Mouse (Mus musculus): Measurements from ENCODE around the gene Lrrc46.

Gene Lrrc46

DNA sequence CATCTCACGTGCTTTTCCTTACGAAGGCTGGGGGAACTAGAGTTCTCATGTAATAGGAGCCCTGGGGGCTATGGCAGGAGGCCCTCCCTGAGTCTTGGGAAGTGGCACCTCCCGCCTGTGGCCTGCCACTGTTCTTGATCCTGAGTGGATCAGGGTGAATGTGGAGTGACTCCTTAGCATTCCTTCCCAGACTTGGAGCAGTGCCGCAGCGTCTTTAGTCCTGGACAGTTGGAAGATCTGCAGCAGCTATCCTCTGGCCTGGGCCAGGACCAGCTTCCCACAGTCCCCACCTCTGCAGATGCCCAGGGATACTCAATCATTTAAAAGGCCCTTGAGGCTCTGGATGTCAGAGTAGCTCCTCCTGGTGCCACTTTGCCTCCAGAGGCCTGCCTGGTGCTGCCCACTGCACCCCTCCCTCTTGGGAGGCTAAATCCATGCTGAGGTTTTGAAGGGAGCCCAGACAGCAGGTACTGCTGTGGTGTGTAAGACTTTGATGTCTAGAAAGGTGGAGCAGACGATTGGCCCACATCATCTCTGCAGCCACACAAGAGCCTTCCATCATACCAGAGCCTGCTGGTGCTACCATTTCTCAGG, 8.4 kb upstream of the Lrrc46 start:
- no peak for DNase-seq

DNA sequence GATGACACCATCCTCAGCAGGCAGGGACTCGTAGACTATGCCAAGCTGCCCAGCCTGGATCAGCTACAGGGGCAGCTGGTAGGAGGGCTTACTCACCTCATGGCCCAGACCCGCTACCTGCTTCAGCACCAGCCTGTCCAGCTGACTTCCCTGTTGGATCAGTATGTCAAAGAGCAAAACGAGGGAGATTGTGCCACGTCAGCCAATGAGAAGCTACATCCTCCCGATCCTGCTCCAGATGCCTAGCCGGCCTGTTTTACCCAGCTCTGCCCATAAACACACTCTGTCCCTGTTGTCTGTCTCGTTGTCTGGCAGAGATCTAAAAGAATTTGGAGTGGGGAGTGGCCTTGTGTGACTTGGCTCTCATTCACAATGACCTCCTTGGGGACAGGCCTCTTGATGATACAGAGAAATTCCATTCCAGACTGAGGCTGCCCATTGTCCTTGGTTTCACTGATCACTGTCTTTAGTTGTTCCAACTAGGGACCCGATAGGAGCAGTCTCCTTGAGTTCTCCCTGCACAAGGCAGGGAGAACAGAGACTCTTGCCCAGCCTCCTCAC, 7.0 kb upstream of the Lrrc46 start:
- DNase-seq, result no peak

DNA sequence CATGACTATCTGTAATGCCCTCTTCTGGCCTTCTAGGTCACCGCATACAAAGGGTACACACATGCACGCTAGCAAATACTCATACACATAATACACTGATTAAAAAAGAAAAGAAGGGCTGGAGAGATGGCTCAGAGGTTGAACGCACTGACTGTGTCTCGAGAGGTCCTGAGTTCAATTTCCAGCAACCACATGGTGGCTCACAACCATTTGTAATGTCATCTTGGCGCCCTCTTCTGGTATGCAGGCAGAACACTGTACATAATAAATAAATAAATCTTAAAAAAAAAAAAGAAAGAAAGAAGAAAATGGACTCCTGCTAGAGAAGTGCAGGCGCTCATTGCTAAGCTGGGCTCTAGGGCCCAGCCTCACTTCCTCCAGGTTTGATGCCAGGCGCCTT, 4.7 kb upstream of the Lrrc46 start:
- DNase-seq, result no peak

DNA sequence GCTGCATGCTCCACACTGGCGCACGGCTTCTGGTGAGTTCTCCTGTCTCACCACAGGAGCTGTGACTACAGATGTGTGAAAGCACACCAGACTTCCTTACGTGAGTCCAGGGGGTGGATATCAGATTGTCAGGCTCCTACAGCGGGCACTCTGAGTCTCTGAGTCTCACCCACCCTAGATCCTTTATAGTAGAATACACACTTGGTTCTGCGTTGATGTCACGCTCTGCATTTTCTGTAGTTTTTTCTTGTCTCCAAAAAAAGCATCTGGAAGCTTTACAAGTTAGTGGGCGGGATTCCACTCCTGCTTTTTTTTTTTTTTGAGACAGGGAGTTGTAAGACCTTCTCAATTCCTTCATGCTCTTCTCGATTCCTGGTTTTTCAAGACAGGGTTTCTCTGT, 3.7 kb upstream of the Lrrc46 start:
- no peak for DNase-seq

DNA sequence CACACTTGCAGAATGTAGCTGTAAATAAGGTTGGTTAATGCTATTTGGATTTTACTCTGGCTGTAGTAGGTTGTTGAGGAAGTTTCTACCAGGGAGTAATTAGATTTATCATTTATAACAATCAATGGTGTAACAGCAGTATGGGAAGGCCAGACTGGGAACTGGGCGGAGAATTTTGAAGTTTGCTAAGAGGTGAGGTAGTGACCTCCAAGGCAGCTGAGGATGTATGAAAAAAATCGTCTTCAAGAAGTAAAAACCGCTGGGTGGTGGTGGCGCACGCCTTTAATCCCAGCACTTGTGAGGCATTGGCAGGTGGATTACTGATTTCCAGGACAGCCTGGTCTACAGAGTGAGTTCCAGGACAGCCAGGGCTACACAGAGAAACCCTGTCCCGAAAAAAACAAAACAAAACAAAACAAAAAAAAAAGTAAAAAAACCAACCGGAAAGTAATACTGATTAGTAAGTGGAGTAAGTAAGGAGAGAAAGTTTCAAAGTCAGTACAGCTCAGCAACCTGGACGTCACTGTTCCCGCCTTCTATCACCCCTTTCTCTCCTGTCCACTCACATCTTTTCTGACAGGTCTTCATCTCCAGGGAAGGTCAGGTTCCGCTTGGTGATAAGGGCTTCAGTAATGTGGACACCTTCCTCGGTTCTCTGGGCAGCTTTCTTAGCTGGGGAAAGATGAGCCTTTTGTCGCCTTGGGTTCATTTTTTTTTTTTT, 746 bp downstream of the Lrrc46 start:
- DNase-seq, result no peak

- no peak for DNase-seq
These were observed 2.3 kb downstream of the Lrrc46 start for GRCm38 (mm10) chr11:97038881-97039280.

- DNase-seq, result peak; percentile 67 to 80
These were observed 5.1 kb downstream of the Lrrc46 start for GRCm38 (mm10) chr11:97036141-97036540.

DNA sequence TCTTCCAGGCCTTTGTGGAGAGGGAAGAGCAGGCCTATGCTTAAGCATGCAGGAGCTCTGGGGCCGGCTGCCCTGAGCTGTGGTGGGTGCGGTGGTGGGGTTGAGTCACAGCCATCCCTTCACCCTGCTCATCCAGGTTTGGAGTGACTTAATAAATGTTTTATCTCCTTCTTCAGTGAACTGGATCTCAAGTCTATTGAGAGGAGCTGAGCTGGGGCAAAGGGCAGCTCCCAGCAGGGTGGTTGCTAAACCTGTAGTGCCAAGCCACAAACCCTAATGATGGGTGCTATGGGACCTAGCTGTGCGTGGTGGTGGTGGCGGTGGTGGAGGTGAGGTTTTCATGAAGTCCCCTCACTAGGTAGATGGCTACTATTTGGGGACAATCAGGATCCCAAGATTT, 7.4 kb downstream of the Lrrc46 start:
- DNase-seq, result no peak

DNA sequence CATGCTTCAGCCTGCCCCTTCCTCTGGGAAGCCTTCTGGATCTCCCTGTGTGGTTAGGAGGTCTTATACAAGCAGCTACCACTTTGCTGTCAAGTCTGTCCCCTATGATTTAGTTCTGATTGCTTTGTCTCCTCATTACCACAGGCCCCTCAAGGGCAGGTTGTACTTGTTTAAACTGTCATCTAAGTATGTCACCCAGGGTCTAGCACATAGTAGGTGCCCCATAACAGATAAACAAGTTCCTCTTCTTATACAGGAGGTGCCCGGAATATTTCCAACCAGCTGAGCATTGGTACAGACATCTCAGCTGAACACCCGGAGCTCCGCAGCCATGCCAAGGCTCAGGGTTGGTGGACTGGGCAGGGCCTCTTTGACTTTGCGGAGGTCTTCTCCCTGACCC, 8.7 kb downstream of the Lrrc46 start:
- no peak for DNase-seq

DNA sequence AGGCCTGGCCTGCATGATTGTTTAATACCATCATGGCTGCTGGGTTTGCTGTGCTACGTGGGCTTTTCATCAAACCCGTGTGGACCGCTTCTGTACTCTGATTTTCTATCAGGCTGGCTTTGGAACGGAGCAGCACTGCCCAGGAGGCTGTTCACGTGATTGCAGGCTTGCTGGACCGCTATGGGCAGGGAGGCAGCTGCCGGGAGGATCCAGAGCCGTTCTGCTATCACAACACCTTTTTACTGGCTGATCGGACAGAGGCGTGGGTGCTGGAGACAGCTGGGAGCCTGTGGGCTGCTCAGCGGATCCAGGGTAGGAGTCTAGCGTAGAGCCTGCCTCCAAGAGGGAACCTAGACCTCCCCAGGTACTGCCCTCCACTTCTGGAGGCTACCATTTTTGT, 9.2 kb downstream of the Lrrc46 start:
- DNase-seq, result no peak

DNA sequence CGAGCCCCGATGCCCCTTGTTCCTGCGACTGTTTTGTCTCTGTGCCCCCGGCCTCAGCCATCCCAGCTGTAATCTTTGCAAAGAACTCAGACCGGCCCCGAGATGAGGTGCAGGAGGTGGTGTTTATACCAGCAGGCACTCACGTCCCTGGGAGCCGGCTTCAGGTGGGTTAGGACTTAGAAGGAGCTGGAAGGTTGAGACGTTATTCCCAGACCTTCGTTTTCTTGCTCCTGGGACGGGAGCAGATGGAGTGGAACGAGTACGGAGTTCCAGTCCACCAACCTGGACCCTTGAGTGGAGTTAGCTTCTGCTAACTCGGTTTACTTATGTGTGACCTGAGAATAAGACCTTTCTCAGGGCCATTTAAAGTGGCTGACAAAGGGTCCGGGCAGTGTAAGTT, 10.8 kb downstream of the Lrrc46 start:
- DNase-seq, result no peak

- DNase-seq, result peak; percentile 89 to 91
These were observed 11.4 kb downstream of the Lrrc46 start, which contains the start of gene Scrn2 for GRCm38 (mm10) chr11:97029686-97030417. Gene Scrn2, plus strand, starts transcription at chr11:97029938.

- DNase-seq, result peak; percentile 88 to 92
These were observed 15.4 kb downstream of the Lrrc46 start for GRCm38 (mm10) chr11:97025721-97026344.

GRCm38 (mm10) chr11:97024977-97025376, 16.2 kb downstream of the Lrrc46 start:
- no peak for DNase-seq

- DNase-seq, result peak; percentile 80 to 87
These were observed 19.2 kb downstream of the Lrrc46 start for GRCm38 (mm10) chr11:97021873-97022484.

DNA sequence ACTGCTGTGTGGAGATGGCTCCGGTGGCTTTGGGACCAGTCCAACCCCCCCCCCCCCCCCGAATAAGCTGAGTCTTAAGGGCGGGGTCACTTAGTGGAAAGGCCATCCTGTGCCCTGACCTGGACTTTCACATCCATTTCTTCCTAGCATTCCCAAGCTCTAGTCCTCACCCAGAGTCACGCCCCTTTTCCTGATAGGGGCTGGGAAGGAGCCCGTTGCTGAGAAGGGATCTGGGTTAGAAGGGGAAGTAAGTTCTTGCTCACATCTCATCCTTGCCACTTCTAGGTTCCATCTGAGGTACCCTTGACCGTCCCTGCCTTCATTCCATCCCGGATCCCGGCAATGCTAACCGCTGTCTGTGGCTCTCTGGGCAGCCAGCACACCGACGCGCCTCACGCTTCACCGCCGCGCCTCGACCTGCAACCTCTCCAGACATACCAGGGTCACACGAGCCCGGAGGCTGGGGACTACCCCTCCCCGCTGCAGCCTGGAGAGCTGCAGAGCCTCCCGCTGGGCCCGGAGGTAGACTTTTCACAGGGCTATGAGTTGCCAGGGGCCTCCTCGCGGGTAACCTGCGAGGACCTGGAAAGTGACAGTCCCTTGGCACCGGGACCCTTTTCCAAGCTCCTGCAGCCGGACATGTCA, 20.0 kb downstream of the Lrrc46 start:
- no peak for DNase-seq

- DNase-seq, result no peak
These were observed 21.9 kb downstream of the Lrrc46 start for GRCm38 (mm10) chr11:97019345-97019708.

- DNase-seq, result no peak
These were observed 22.4 kb downstream of the Lrrc46 start for GRCm38 (mm10) chr11:97018583-97019344.

- no peak for DNase-seq
These were observed 23.3 kb downstream of the Lrrc46 start for GRCm38 (mm10) chr11:97017696-97018582.

GRCm38 (mm10) chr11:97013121-97013670, 28.0 kb downstream of the Lrrc46 start, which contains the start of gene Sp6:
Gene Sp6, plus strand, starts transcription at chr11:97013394.
- no peak for DNase-seq

All from cerebellum, postnatal 25 days (tissue).